Mouse (Mus musculus): ENCODE results near the gene Mpdz. TPM values are rescaled to one million over a fixed set of nuclear protein-coding genes. Genes with fewer than 3 reads are reported as not detected.

The Mpdz gene
- total RNA-seq, 2 experiments from 2014 or later, result 53.9 to 55.4 TPM

GRCm38 (mm10) chr4:81283611-81284010, 159.0 kb downstream of the Mpdz start:
- DNase-seq (ENCODE audit: low spot score in 2 of 2), result no peak

GRCm38 (mm10) chr4:81283081-81283480, 159.5 kb downstream of the Mpdz start:
- no peak for DNase-seq (ENCODE audit: low spot score in 2 of 2)

GRCm38 (mm10) chr4:81280098-81280497, 162.5 kb downstream of the Mpdz start:
- DNase-seq (ENCODE audit: low spot score in 2 of 2), result no peak

DNA sequence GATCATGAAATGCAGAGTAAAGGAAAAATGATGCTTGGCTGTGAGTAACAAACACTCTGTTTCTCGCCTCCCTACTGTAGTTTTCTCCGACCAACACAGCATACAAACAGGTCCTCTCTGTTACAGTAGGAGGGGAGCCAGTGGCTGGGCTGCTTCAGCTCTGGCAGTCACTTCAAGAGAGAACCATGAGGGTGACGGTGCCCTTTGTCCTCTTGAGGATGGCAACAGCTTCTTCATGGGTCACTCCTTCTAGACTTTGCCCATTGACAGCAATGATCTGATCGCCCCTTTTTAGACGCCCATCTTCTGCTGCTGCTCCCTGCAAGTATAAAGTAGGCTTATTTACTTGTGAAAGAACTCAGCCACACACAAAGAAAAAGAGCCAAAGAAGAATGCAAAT, 163.2 kb downstream of the Mpdz start:
- DNase-seq (ENCODE audit: low spot score in 2 of 2), result no peak

DNA sequence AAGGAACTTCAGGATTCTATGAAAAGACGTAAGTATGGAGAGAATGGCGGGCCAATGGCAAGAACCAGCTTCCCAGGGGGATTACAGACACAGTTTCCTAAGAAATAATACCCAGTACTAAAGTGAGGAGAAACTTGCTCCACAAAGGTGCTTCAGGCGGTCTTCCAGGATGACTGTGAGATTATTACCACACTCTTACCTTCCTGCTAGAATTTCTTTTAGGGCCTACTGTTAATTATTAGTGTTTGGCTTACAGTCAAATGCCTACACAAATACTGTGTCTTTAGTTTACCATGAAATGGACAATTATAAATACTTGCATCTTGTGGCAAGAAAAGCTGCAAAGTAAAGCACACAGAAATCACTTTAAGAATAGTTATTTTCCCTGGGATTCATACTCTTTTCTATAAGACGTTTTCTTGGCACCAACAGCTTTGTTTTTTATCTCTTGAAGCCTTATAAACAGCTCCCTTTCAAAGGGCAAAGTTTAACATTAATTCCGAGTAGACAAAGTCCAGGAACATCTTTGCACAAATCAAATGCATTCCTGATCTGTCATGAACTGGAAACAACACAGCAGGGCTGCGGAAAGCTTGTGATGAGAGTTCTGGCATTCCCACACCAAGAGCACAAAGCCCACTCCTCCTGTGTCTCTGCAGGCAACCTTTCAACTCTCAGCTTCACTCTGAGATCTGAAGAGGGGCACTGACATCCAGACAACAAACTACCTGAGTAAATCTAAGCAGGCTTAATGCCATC, 166.5 kb downstream of the Mpdz start:
- DNase-seq (ENCODE audit: low spot score in 2 of 2), result no peak

DNA sequence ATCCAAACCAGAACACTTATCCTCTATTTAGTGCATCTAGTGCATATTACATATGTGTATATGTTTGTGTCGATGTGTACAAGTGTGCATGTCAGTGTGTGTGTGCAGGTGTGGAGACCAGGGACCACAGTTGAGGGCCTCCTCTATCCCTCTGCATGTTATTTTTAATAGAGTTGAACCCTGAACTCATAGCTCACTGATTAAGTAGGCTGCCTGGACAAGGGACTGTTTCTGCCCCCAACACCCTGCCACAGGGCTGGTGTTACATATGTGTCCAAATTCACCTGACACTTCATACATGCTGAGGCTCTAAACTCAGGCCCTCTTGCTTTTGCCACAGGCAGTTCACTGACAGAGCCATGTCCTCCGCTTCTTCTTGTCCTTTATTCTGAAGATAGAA, 169.5 kb downstream of the Mpdz start:
- no peak for DNase-seq (ENCODE audit: low spot score in 2 of 2)

- DNase-seq (ENCODE audit: low spot score in 2 of 2), result no peak
These were observed 189.5 kb downstream of the Mpdz start for GRCm38 (mm10) chr4:81252859-81253780.

- DNase-seq (ENCODE audit: low spot score in 2 of 2), result peak in 1 of 2 experiments; percentile 42
These were observed 190.3 kb downstream of the Mpdz start for GRCm38 (mm10) chr4:81252334-81252733.

DNA sequence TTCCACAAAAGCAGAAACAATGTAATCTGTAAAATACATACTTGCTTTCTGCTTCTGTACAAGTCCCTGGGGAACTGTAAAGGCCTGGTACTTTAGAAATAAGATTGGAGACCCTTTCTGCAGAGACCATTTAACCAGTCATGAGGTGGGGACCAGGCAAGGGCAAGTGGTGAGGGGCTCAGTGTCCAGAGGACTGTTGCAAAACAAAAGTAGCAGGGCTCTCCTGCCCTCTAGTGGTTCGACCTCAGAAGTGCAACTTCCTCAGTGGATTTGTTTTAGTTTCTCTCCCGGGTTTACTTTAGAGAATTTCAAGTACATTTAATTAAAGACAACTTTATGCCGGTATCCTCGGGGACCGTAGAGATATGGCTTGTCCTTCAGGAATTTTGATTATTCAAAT, 190.7 kb downstream of the Mpdz start:
- DNase-seq (ENCODE audit: low spot score in 2 of 2), result peak; percentile 59 to 61

GRCm38 (mm10) chr4:81249245-81249644, 193.4 kb downstream of the Mpdz start:
- DNase-seq (ENCODE audit: low spot score in 2 of 2), result no peak

- no peak for DNase-seq (ENCODE audit: low spot score in 2 of 2)
These were observed 206.4 kb downstream of the Mpdz start for GRCm38 (mm10) chr4:81236227-81236626.
